Mouse (Mus musculus): ENCODE data around the gene 1600014C10Rik. TPM values are rescaled to one million over a fixed set of nuclear protein-coding genes. Genes with fewer than 3 reads are reported as not detected.

1600014C10Rik gene
- polyA plus RNA-seq (2015; fragmentation: Nextera tagmentation; extraction: Ambion mirVana), result 29.1 and 31.2 TPM in 2 replicates

DNA sequence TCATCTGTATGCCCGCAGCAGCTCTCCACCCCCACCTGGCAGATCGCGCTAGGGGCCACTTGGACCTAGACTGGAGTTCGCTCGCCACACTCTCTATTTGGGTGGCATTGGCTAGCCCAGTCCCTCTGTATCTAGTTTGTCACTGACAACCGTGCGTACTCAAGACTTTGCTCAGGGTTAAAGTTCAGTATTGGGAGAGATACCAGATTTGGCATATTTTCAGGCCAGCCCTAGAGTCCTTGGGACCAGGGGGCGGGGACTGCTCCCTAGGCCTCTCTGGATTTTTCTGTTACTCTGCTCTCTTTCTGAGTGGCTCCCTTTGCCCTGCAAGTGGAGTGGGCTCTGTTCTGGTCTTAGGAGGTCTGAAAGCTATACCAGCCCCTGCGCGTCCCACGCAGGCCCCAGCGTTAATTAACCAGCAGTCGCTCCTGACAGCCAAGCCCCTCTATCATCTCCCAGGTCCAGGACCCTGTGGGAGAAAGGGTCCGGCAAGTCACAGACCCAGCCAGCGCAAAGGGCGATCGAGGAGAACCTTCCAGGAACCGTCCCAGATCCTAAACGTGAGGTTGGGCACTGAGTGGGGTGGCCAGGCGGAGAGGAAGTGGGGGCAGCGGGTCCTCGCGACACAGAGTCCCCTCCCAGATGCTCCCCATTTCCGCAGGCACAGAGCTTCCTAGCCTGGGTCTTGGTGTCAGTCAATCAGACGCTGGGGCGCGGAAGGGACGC is at the start of gene 1600014C10Rik:
1600014C10Rik (plus strand) TSS at position 256 of the 726 bp plus-strand sequence.

DNA sequence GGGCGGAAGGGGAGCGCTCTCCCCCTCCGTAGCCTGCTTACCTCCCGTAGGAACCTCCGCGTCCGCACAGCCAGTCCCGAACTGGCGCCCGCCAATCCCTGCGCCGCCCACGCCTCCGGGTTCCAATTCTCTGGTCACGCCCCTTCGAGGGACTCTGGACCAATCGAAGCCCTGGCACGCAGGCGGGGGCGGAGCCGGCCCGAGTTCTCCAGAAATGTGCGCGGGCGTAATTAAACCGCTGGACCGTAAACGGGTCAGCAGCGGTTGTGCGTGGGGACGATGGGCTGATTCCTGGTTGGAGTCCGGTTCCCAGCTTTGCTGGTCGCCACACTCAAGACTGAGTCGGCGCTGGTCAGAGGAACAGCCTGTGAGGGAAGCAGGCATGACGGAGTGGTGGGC is 44.9 kb downstream of the 1600014C10Rik start, which contains the start of gene Plekhf1:
Plekhf1 (minus strand) TSS at position 117 of the 399 bp plus-strand sequence.

Other genes starting within 250 kb of the 1600014C10Rik start
- 35.5 and 38.3 TPM in 2 replicates for gene Uri1, start 159.7 kb upstream of the 1600014C10Rik start, polyA plus RNA-seq (2015; fragmentation: Nextera tagmentation; extraction: Ambion mirVana)
- gene Ccne1, start 75.7 kb upstream of the 1600014C10Rik start, polyA plus RNA-seq (2015; fragmentation: Nextera tagmentation; extraction: Ambion mirVana), result 18.2 and 19.4 TPM in 2 replicates
- 0.79 and 0.99 TPM in 2 replicates for gene Plekhf1, start 44.8 kb downstream of the 1600014C10Rik start, polyA plus RNA-seq (2015; fragmentation: Nextera tagmentation; extraction: Ambion mirVana)
- 58.2 and 60.5 TPM in 2 replicates for gene Pop4, start 88.2 kb downstream of the 1600014C10Rik start, polyA plus RNA-seq (2015; fragmentation: Nextera tagmentation; extraction: Ambion mirVana)

All from neural tube, postnatal 0 days (tissue).